Mouse (Mus musculus) heart, adult 2 months (tissue): ENCODE data around the gene Chrdl1. TPM values are rescaled to one million over a fixed set of nuclear protein-coding genes. Genes with fewer than 3 reads are reported as not detected.

Experiments used
- DNase-seq, 2 experiments: peaks; one replicate each; pipeline ENCODE4 v3.0.0; 2021
- H3K27ac ChIP-seq: fragments of 200-600 bp; 2 replicates; pipeline ENCODE4 v1.8.1; 2022
- H3K27me3 ChIP-seq: fragments of 200-500 bp; 2 replicates; pipeline ENCODE4 v1.6.1; 2012; ENCODE audit warnings: mild to moderate bottlenecking, low read length, inconsistent platforms, mixed read lengths; ENCODE audit not compliant: control insufficient read depth, insufficient read depth
- H3K36me3 ChIP-seq: fragments of 200-500 bp; 2 replicates; pipeline ENCODE4 v1.6.1; 2012; ENCODE audit warnings: low read length, inconsistent platforms; ENCODE audit not compliant: control insufficient read depth, insufficient read depth
- H3K4me1 ChIP-seq: fragments of 200-500 bp; 2 replicates; pipeline ENCODE4 v1.6.1; 2011; ENCODE audit warnings: low read length; ENCODE audit not compliant: control insufficient read depth, insufficient read depth
- H3K4me3 ChIP-seq: fragments of 200-600 bp; 2 replicates; pipeline ENCODE4 v1.8.1; 2022
- H3K79me2 ChIP-seq: fragments of 200-500 bp; replicated peaks from 2 replicates; pipeline ENCODE4 v1.6.1; 2012; ENCODE audit warnings: mild to moderate bottlenecking, inconsistent platforms, low read length, moderate library complexity, mixed read lengths; ENCODE audit not compliant: control insufficient read depth, insufficient read depth
- H3K9ac ChIP-seq: fragments of 200-500 bp; 2 replicates; pipeline ENCODE4 v1.6.1; 2012; ENCODE audit warnings: low read depth, mild to moderate bottlenecking, control low read depth, inconsistent platforms, low read length, mixed read lengths
- CTCF ChIP-seq: fragments of 200-600 bp; IDR thresholded peaks from 2 replicates; pipeline ENCODE4 v1.8.1; 2022; ENCODE audit warnings: antibody characterized with exemption, mild to moderate bottlenecking, moderate library complexity
- EP300 ChIP-seq: fragments of 200-500 bp; IDR thresholded peaks from 2 replicates; pipeline ENCODE4 v1.6.1; 2011; ENCODE audit warnings: low read depth, low read length, control low read depth; ENCODE audit not compliant: insufficient read depth
- POLR2A ChIP-seq: fragments of 200-500 bp; IDR thresholded peaks from 2 replicates; pipeline ENCODE4 v1.6.1; 2011; ENCODE audit warnings: mild to moderate bottlenecking, low read depth, low read length, control low read depth; ENCODE audit not compliant: insufficient read depth
- WGBS: fragments of 180-500 bp; shearing (Covaris S2); methylation state at CpG from one replicate; pipeline ENCODE4 v1.1.7; 2018; 5-methylcytosine and 5-hydroxymethylcytosine counted together
- intact Hi-C: fragments of 180-260 bp; cut with DNase I; formaldehyde crosslinking; loops from one replicate; pipeline ENCODE4 v1.15.1; 2025
- polyA plus RNA-seq: library from polyadenylated mRNA; depleted of rRNA; stranded (reverse); fragments of >200 nt; gene quantifications from 2 replicates; pipeline ENCODE4 v1.2.3, GENCODE M21; 2012
- total RNA-seq, 2 experiments: library from RNA; stranded (reverse); gene quantifications; 2 replicates each; pipeline ENCODE4 v1.2.3; 2021

The Chrdl1 gene
- total and polyA plus RNA-seq, 3 experiments, result 1.6 to 2.2 (median 2.0) TPM

- no peaks in the 10 kb centered on the region for H3K27me3 ChIP-seq
- 41% methylated on average over 5 of the region's 5 CpGs for WGBS
- H3K27ac ChIP-seq, result no peak overlapping the region
- no peaks in the 10 kb centered on the region for H3K36me3 ChIP-seq
- no peak overlapping the region for H3K4me3 ChIP-seq
- peak in 1 of 2 experiments; percentile 6 for DNase-seq
- H3K79me2 ChIP-seq, result no peaks in the 10 kb centered on the region
- TF ChIP-seq EP300 (no peak), CTCF (no peak), POLR2A (no peak)
- intact Hi-C loops, result no loop called here
- H3K4me1 ChIP-seq, result no peaks in the 10 kb centered on the region
- H3K9ac ChIP-seq, result no peak overlapping the region
These were observed 49.3 kb downstream of the Chrdl1 start for GRCm38 (mm10) chrX:143344509-143345495.

- TF ChIP-seq EP300, result no peak
- no peak for TF ChIP-seq POLR2A
- TF ChIP-seq CTCF, result no peak
- 66% methylated on average over 4 of the region's 4 CpGs for WGBS
- Histone ChIP-seq H3K79me2 (no peaks in the 10 kb centered on the region), H3K9ac (no peak overlapping the region), H3K4me1 (no peaks in the 10 kb centered on the region), H3K36me3 (no peaks in the 10 kb centered on the region), H3K4me3 (no peak overlapping the region), H3K27me3 (no peaks in the 10 kb centered on the region), H3K27ac (no peak overlapping the region)
- DNase-seq, result no peak
- intact Hi-C loops, result no loop called here
These were observed 55.9 kb downstream of the Chrdl1 start for GRCm38 (mm10) chrX:143338156-143338555.

GRCm38 (mm10) chrX:143337561-143337960 is 56.5 kb downstream of the Chrdl1 start:
- Histone ChIP-seq H3K9ac (no peak overlapping the region), H3K36me3 (no peaks in the 10 kb centered on the region), H3K4me3 (no peak overlapping the region), H3K4me1 (no peaks in the 10 kb centered on the region), H3K27me3 (no peaks in the 10 kb centered on the region), H3K27ac (no peak overlapping the region), H3K79me2 (no peaks in the 10 kb centered on the region)
- TF ChIP-seq CTCF, result no peak
- no peak for TF ChIP-seq EP300
- DNase-seq, result no peak
- intact Hi-C loops, result no loop called here
- 43% methylated on average over 3 of the region's 3 CpGs for WGBS

GRCm38 (mm10) chrX:143336661-143337060 is 57.4 kb downstream of the Chrdl1 start:
- TF ChIP-seq EP300 (no peak), CTCF (no peak), POLR2A (no peak)
- intact Hi-C loops, result no loop called here
- Histone ChIP-seq H3K4me3 (no peak overlapping the region), H3K27ac (no peak overlapping the region), H3K27me3 (no peaks in the 10 kb centered on the region), H3K36me3 (no peaks in the 10 kb centered on the region), H3K79me2 (no peaks in the 10 kb centered on the region), H3K4me1 (no peaks in the 10 kb centered on the region), H3K9ac (no peak overlapping the region)
- DNase-seq, result no peak
- WGBS, result 75% methylated on average over 4 of the region's 4 CpGs

GRCm38 (mm10) chrX:143335846-143336245 is 58.2 kb downstream of the Chrdl1 start:
- Histone ChIP-seq H3K27ac (no peak overlapping the region), H3K9ac (no peak overlapping the region), H3K79me2 (no peaks in the 10 kb centered on the region), H3K4me3 (no peak overlapping the region), H3K36me3 (no peaks in the 10 kb centered on the region), H3K27me3 (no peaks in the 10 kb centered on the region), H3K4me1 (no peaks in the 10 kb centered on the region)
- no peak for DNase-seq
- intact Hi-C loops, result no loop called here
- 36% methylated on average over 5 of the region's 5 CpGs for WGBS
- TF ChIP-seq CTCF (no peak), EP300 (no peak), POLR2A (no peak)

- 63% methylated on average over 3 of the region's 3 CpGs for WGBS
- H3K79me2 ChIP-seq, result no peaks in the 10 kb centered on the region
- no peak for TF ChIP-seq CTCF
- no peak for TF ChIP-seq EP300
- no peak for TF ChIP-seq POLR2A
- H3K36me3 ChIP-seq, result no peaks in the 10 kb centered on the region
- H3K4me1 ChIP-seq, result no peaks in the 10 kb centered on the region
- intact Hi-C loops, result no loop called here
- H3K27ac ChIP-seq, result no peak overlapping the region
- DNase-seq, result no peak
- no peak overlapping the region for H3K9ac ChIP-seq
- no peaks in the 10 kb centered on the region for H3K27me3 ChIP-seq
- H3K4me3 ChIP-seq, result no peak overlapping the region
These were observed 80.9 kb downstream of the Chrdl1 start for GRCm38 (mm10) chrX:143313166-143313565.
